Mouse (Mus musculus) midbrain, embryonic 11.5 days (tissue): ENCODE results near the gene Gna12. TPM values are rescaled to one million over a fixed set of nuclear protein-coding genes. Genes with fewer than 3 reads are reported as not detected.

Experiments
- ATAC-seq: fragments of 200-750 bp; cut with Nextera tagmentation; 2 replicates; pipeline ENCODE4 v1.8.0; 2017; ENCODE audit warnings: moderate TSS enrichment, moderate library complexity; ENCODE audit not compliant: low FRiP score
- DNase-seq: peaks from one replicate; pipeline ENCODE4 v3.0.0; 2015; ENCODE audit warnings: low spot score; ENCODE audit errors: missing footprints
- H3K27ac ChIP-seq: fragments of 300-500 bp; sonication (generic); 2 replicates; pipeline ENCODE4 v1.5.1; 2014; ENCODE audit warnings: low read depth, low read length
- H3K27me3 ChIP-seq: fragments of 300-500 bp; sonication (generic); 2 replicates; pipeline ENCODE4 v1.6.1; 2014; ENCODE audit warnings: mild to moderate bottlenecking, low read length, moderate library complexity, mixed read lengths; ENCODE audit not compliant: control insufficient read depth, insufficient read depth
- H3K36me3 ChIP-seq: fragments of 300-500 bp; sonication (generic); 2 replicates; pipeline ENCODE4 v1.6.1; 2014; ENCODE audit warnings: mild to moderate bottlenecking, low read length, moderate library complexity, mixed read lengths; ENCODE audit not compliant: control insufficient read depth, insufficient read depth
- H3K4me1 ChIP-seq: fragments of 300-500 bp; sonication (generic); 2 replicates; pipeline ENCODE4 v1.6.1; 2014; ENCODE audit warnings: low read length; ENCODE audit not compliant: control insufficient read depth, insufficient read depth
- H3K4me2 ChIP-seq: fragments of 300-500 bp; sonication (generic); 2 replicates; pipeline ENCODE4 v1.6.1; 2014; ENCODE audit warnings: mild to moderate bottlenecking, moderate library complexity
- H3K4me3 ChIP-seq: fragments of 300-500 bp; sonication (generic); 2 replicates; pipeline ENCODE4 v1.5.1; 2014; ENCODE audit warnings: low read depth, low read length
- H3K9ac ChIP-seq: fragments of 300-500 bp; sonication (generic); 2 replicates; pipeline ENCODE4 v1.6.1; 2014; ENCODE audit warnings: low read length
- H3K9me3 ChIP-seq: fragments of 300-500 bp; sonication (generic); 2 replicates; pipeline ENCODE4 v1.6.1; 2016; ENCODE audit warnings: low read length; ENCODE audit not compliant: control insufficient read depth
- WGBS: fragments of 180-500 bp; shearing (Covaris S2); extraction: QIAGEN DNeasy Blood & Tissue Kit; methylation state at CpG from one replicate; pipeline ENCODE4 v1.1.7; 2014; 5-methylcytosine and 5-hydroxymethylcytosine counted together
- polyA plus RNA-seq: library from polyadenylated mRNA; unstranded; fragments of >200 nt; fragmentation: Nextera tagmentation; extraction: Ambion mirVana; gene quantifications from 2 replicates; pipeline ENCODE4 v1.2.1, GENCODE M21; 2014

Gene Gna12
- polyA plus RNA-seq, 1 experiment from 2014 or later: 33.4 TPM

GRCm38 (mm10) chr5:140781886-140782572, 48.2 kb downstream of the Gna12 start:
- H3K4me2 ChIP-seq: no peak overlapping the region
- no peaks in the 10 kb centered on the region for H3K9me3 ChIP-seq
- no peaks in the 10 kb centered on the region for H3K4me1 ChIP-seq
- H3K4me3 ChIP-seq: no peak overlapping the region
- no peak overlapping the region for H3K27ac ChIP-seq
- WGBS: 93% methylated on average over 8 of the region's 8 CpGs
- DNase-seq (no peak), ATAC-seq (no peak)
- H3K27me3 ChIP-seq: no peaks in the 10 kb centered on the region
- no peak overlapping the region for H3K9ac ChIP-seq
- peaks cover 14% of the 10 kb centered on the region for H3K36me3 ChIP-seq

GRCm38 (mm10) chr5:140781122-140781521, 49.1 kb downstream of the Gna12 start:
- H3K36me3 ChIP-seq: peaks cover 14% of the 10 kb centered on the region

GRCm38 (mm10) chr5:140776968-140777367, 53.3 kb downstream of the Gna12 start:
- Histone ChIP-seq H3K4me3 (no peak overlapping the region), H3K4me2 (no peak overlapping the region), H3K9ac (no peak overlapping the region), H3K27me3 (no peaks in the 10 kb centered on the region), H3K27ac (no peak overlapping the region), H3K9me3 (no peaks in the 10 kb centered on the region), H3K36me3 (0 out of 2 replicates have a peak, but pooled peaks cover 2% of the 10 kb centered on the region), H3K4me1 (no peaks in the 10 kb centered on the region)
- WGBS: 86% methylated on average over 9 of the region's 9 CpGs
- no peak for DNase-seq
- ATAC-seq: no peak

More at GRCm38 (mm10) chr5:140781122-140781521, 49.1 kb downstream of the Gna12 start:
- ATAC-seq: no peak
- Histone ChIP-seq H3K4me3 (no peak overlapping the region), H3K27ac (no peak overlapping the region), H3K4me2 (no peak overlapping the region), H3K9me3 (no peaks in the 10 kb centered on the region), H3K9ac (no peak overlapping the region), H3K4me1 (no peaks in the 10 kb centered on the region), H3K27me3 (no peaks in the 10 kb centered on the region)
- DNase-seq: no peak
- WGBS: 91% methylated on average over 5 of the region's 5 CpGs

DNA sequence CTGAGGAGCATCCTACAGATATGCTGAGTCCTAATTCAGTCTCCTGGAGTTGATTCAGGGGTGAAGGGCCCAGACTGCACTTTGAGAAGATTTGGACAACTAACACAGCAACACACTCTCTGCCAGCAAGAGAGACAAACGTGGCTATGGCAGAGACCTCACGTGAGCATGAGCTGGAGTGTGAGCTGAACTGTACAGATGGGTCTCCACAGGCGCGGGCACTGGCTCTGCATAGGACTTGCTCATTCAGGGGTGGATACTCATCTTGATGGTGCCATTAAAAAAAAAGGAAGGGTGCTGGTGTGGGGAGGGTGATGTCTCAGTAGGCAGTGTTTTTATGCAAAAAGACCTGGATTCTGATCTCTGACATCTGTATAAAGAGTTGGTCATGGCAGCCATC, 55.1 kb downstream of the Gna12 start:
- 92% methylated on average over 4 of the region's 4 CpGs for WGBS
- ATAC-seq: no peak
- peaks cover 4% of the 10 kb centered on the region for H3K4me1 ChIP-seq

GRCm38 (mm10) chr5:140772158-140772557, 58.1 kb downstream of the Gna12 start:
- H3K4me3 ChIP-seq: no peak overlapping the region
- peaks cover 20% of the 10 kb centered on the region for H3K4me1 ChIP-seq
- H3K9me3 ChIP-seq: no peaks in the 10 kb centered on the region
- WGBS: 73% methylated on average over 7 of the region's 7 CpGs
- ATAC-seq (no peak), DNase-seq (no peak)
- no peaks in the 10 kb centered on the region for H3K27me3 ChIP-seq
- no peak overlapping the region for H3K9ac ChIP-seq
- H3K27ac ChIP-seq: no peak overlapping the region; the same call in 1 of the 2 replicates
- no peak overlapping the region for H3K4me2 ChIP-seq
- H3K36me3 ChIP-seq: no peaks in the 10 kb centered on the region

More for the DNA sequence above, 55.1 kb downstream of the Gna12 start:
- Histone ChIP-seq H3K36me3 (no peaks in the 10 kb centered on the region), H3K9ac (no peak overlapping the region), H3K27ac (no peak overlapping the region), H3K4me3 (no peak overlapping the region), H3K27me3 (no peaks in the 10 kb centered on the region), H3K9me3 (no peaks in the 10 kb centered on the region), H3K4me2 (no peak overlapping the region)
- DNase-seq: no peak

GRCm38 (mm10) chr5:140771612-140772011, 58.6 kb downstream of the Gna12 start:
- H3K27ac ChIP-seq: peak overlapping the region; percentile 16; the same call in 1 of the 2 replicates
- no peak overlapping the region for H3K4me3 ChIP-seq
- no peaks in the 10 kb centered on the region for H3K9me3 ChIP-seq
- peaks cover 20% of the 10 kb centered on the region for H3K4me1 ChIP-seq
- no peak overlapping the region for H3K4me2 ChIP-seq
- WGBS: 80% methylated on average over 6 of the region's 6 CpGs
- DNase-seq (no peak), ATAC-seq (no peak)
- no peaks in the 10 kb centered on the region for H3K36me3 ChIP-seq
- no peak overlapping the region for H3K9ac ChIP-seq
- H3K27me3 ChIP-seq: no peaks in the 10 kb centered on the region

GRCm38 (mm10) chr5:140768333-140768732, 61.9 kb downstream of the Gna12 start:
- no peaks in the 10 kb centered on the region for H3K36me3 ChIP-seq
- peaks cover 20% of the 10 kb centered on the region for H3K4me1 ChIP-seq
- no peak overlapping the region; the same call in 1 of the 2 replicates for H3K9ac ChIP-seq
- H3K27me3 ChIP-seq: no peaks in the 10 kb centered on the region
- H3K9me3 ChIP-seq: no peaks in the 10 kb centered on the region
- DNase-seq (no peak), ATAC-seq (peak; percentile 25; the same call in 1 of the 2 replicates)
- H3K27ac ChIP-seq: peak overlapping the region; percentile 89
- H3K4me2 ChIP-seq: no peak overlapping the region
- 85% methylated on average over 5 of the region's 5 CpGs for WGBS
- no peak overlapping the region for H3K4me3 ChIP-seq

DNA sequence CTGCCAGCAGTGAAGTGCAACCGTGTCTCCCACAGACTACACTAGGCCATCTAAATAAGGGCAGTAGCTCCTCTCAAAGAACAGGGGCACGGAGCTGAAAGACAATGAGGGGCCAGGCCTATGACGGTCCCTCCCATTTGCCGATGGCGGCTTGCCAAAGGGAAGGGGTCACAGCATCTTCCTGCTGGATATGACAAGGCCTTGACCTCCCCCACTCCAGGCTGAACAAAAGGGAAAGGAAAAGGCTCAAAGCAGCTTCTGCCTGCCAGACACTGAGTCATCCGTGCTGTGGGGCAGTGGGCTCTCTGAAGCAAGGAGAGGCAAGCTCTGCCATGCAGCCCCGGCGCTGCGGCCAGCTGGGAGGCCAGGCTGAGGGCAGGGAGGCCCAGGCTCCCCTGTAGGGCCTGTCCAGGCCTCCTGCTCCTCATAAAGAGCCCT, 62.5 kb downstream of the Gna12 start:
- H3K4me2 ChIP-seq: no peak overlapping the region
- 16% methylated on average over 9 of the region's 9 CpGs for WGBS
- no peaks in the 10 kb centered on the region for H3K36me3 ChIP-seq

DNA sequence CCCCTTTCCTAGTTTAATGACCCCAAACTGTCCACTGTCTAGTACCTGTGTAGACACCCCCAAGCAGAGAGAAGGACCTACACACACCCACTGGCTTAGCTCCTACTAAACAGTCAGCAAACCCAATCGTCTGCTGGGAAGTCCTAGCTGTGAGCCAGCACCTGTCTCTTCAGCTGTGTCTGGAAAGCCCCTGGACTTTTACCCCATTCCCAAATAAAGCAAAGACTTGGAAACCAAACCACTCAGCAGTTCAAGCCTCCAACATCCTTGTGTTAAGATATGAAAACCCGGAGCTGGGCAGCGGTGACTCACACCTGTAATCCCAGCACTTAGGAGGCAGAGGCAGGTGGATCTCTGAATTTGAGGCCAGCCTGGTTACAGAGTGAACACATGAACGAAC, 63.7 kb downstream of the Gna12 start:
- Histone ChIP-seq H3K27me3 (no peaks in the 10 kb centered on the region), H3K4me3 (no peak overlapping the region), H3K9ac (no peak overlapping the region), H3K27ac (no peak overlapping the region), H3K36me3 (no peaks in the 10 kb centered on the region), H3K4me1 (peaks cover 18% of the 10 kb centered on the region), H3K9me3 (no peaks in the 10 kb centered on the region), H3K4me2 (no peak overlapping the region)
- WGBS: 87% methylated on average over 4 of the region's 4 CpGs
- ATAC-seq (no peak), DNase-seq (no peak)

More for the DNA sequence above, 62.5 kb downstream of the Gna12 start:
- DNase-seq: peak; percentile 92
- peak; percentile 87 for ATAC-seq
- no peaks in the 10 kb centered on the region for H3K27me3 ChIP-seq
- no peak overlapping the region for H3K4me3 ChIP-seq
- peak overlapping the region; percentile 67 for H3K9ac ChIP-seq
- H3K4me1 ChIP-seq: peaks cover 20% of the 10 kb centered on the region
- no peaks in the 10 kb centered on the region for H3K9me3 ChIP-seq
- H3K27ac ChIP-seq: peak overlapping the region; percentile 89
